ENCODE assay signal across 8 mouse cellular contexts in the genomic region with DNA sequence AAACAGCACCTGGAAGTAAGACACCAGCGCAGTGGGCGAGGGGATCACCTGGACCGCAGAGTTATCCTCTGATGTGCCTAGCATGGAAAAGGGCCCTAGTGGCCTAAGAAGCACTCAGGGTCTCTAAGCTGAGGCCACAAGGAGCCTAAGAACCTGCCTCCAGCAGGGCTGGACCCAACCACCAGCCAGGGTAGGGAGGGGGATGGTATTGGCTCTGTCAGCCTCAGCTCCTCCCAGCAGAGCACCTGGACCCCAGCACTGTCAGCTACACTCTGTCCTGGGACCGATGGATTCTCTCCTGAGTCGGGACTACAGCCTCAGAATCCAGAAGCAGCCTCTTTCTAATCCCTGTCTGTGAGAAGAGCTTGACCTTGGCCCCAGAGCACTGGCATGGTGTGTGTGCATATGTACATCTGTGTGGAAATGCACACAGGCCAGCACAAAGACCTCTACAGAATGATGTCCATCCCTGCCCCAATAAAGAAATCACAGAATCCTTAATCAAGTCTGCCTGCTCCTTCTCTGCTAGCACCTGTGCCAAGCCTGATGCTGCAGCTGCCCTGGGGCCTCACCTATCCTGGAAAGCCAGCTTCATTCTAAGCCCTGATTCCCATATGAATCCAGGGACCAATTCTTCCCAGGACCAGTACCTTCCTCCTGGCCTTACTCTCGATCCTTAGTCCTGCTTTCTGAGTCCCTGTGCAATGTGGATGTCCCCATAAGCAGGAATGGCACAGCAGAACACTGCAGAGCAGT. TPM values are rescaled to one million over a fixed set of nuclear protein-coding genes. Genes with fewer than 3 reads are reported as not detected.
DNase-seq lines count a peak whose midpoint lies in the region; ATAC-seq and TF ChIP-seq lines count a peak whose summit lies in the region.

No protein-coding gene starts in this region.

- H3K4me3 ChIP-seq in layer of hippocampus, adult 2 months: peak overlapping the region; percentile 46
- H3K4me3 ChIP-seq in forebrain, embryonic 12.5 days (replicated peaks): peak overlapping the region; percentile 80; the same call in 1 of the 2 replicates
- peak overlapping the region; percentile 87 for H3K4me3 ChIP-seq in hindbrain, embryonic 16.5 days (ENCODE audit: low read length)
- H3K4me3 ChIP-seq in neural tube, embryonic 12.5 days: no peak overlapping the region

- intact Hi-C loops in gastrocnemius, postnatal 14 days (cut with DNase I; ENCODE audit: low total_unique reads): no loop called here

- no peaks in the 10 kb centered on the region for H3K9me3 ChIP-seq in forebrain, embryonic 12.5 days
- H3K9me3 ChIP-seq in hindbrain, embryonic 16.5 days (ENCODE audit: control insufficient read depth, low read length): no peaks in the 10 kb centered on the region
- H3K9me3 ChIP-seq in neural tube, embryonic 12.5 days: no peaks in the 10 kb centered on the region

- H3K27me3 ChIP-seq in forebrain, embryonic 12.5 days: no peaks in the 10 kb centered on the region; the same call in 1 of the 2 replicates
- H3K27me3 ChIP-seq in hindbrain, embryonic 16.5 days (replicated peaks; ENCODE audit: control insufficient read depth, insufficient read depth, low read length): no peaks in the 10 kb centered on the region
- H3K27me3 ChIP-seq in neural tube, embryonic 12.5 days (replicated peaks): no peaks in the 10 kb centered on the region

- peaks cover 67% of the 10 kb centered on the region for H3K4me1 ChIP-seq in forebrain, embryonic 12.5 days
- H3K4me1 ChIP-seq in hindbrain, embryonic 16.5 days (ENCODE audit: control insufficient read depth, insufficient read depth, low read depth, low read length): peaks cover 78% of the 10 kb centered on the region
- H3K4me1 ChIP-seq in neural tube, embryonic 12.5 days: peaks cover 60% of the 10 kb centered on the region

- no peak for ATAC-seq in forebrain, embryonic 12.5 days (ENCODE audit: low FRiP score)
- ATAC-seq in hindbrain, embryonic 16.5 days: no peak
- no peak for ATAC-seq in neural tube, embryonic 12.5 days (ENCODE audit: low FRiP score, low read depth)

- peak overlapping the region; percentile 90 for H3K27ac ChIP-seq in layer of hippocampus, adult 2 months
- peak overlapping the region; percentile 89 for H3K27ac ChIP-seq in forebrain, embryonic 12.5 days
- H3K27ac ChIP-seq in hindbrain, embryonic 16.5 days (ENCODE audit: low read depth, low read length): peak overlapping the region; percentile 98
- H3K27ac ChIP-seq in neural tube, embryonic 12.5 days: no peak overlapping the region

- 49% methylated on average over 6 of the region's 6 CpGs for WGBS in forebrain, embryonic 12.5 days
- WGBS in hindbrain, embryonic 16.5 days: 56% methylated on average over 6 of the region's 6 CpGs
- 56% methylated on average over 6 of the region's 6 CpGs for WGBS in neural tube, embryonic 12.5 days

- peak overlapping the region; percentile 77; the same call in 1 of the 2 replicates for H3K4me2 ChIP-seq in forebrain, embryonic 12.5 days
- H3K4me2 ChIP-seq in hindbrain, embryonic 16.5 days (ENCODE audit: low read length): peak overlapping the region; percentile 96
- peak overlapping the region; percentile 83 for H3K4me2 ChIP-seq in neural tube, embryonic 12.5 days (replicated peaks)

- H3K9ac ChIP-seq in forebrain, embryonic 12.5 days: peak overlapping the region; percentile 91
- H3K9ac ChIP-seq in hindbrain, embryonic 16.5 days (ENCODE audit: low read depth, low read length): peak overlapping the region; percentile 99
- peak overlapping the region; percentile 88; the same call in 1 of the 2 replicates for H3K9ac ChIP-seq in neural tube, embryonic 12.5 days

- no peak for DNase-seq in layer of hippocampus, adult 2 months (ENCODE audit: low spot score in 2 of 2)
- DNase-seq in layer of hippocampus, adult 8-10 months (ENCODE audit: low spot score in 2 of 2): no peak
- no peak for DNase-seq in adrenal gland, postnatal 10 days
- DNase-seq in gastrocnemius, postnatal 14 days: no peak
- no peak for DNase-seq in thymus, postnatal 10 days (ENCODE audit: low spot score in 2 of 2)

- no peak for TF ChIP-seq CTCF in layer of hippocampus, adult 2 months (conservative IDR thresholded peaks at IDR 0.05)

- H3K36me3 ChIP-seq in forebrain, embryonic 12.5 days (replicated peaks): peaks cover 12% of the 10 kb centered on the region
- no peaks in the 10 kb centered on the region for H3K36me3 ChIP-seq in hindbrain, embryonic 16.5 days (ENCODE audit: control insufficient read depth, insufficient read depth, low read length)
- H3K36me3 ChIP-seq in neural tube, embryonic 12.5 days: peaks cover 11% of the 10 kb centered on the region

RNA-seq across cellular contexts. Expression of a gene that starts 1.2 kb away (rescaled TPM):
- 100 to 1,000 TPM; 210 TPM for total RNA-seq in layer of hippocampus, adult 2 months (2021)
- total RNA-seq in layer of hippocampus, adult 8-10 months (2022): 100 to 1,000 TPM; 209 to 246 (median 223) TPM
- polyA plus RNA-seq in forebrain, embryonic 12.5 days (2016; fragmentation: Nextera tagmentation; extraction: Ambion mirVana): 8.9 and 10.0 TPM in 2 replicates
- 26.4 and 28.8 TPM in 2 replicates for polyA plus RNA-seq in hindbrain, embryonic 16.5 days (2015; fragmentation: Nextera tagmentation; extraction: Ambion mirVana)
- 22.0 and 25.7 TPM in 2 replicates for polyA plus RNA-seq in neural tube, embryonic 12.5 days (2016; fragmentation: Nextera tagmentation; extraction: Ambion mirVana)
- 10 to 100 TPM; 28.3 to 38.3 TPM for total RNA-seq in adrenal gland, postnatal 10 days (2021)
- total RNA-seq in gastrocnemius, postnatal 14 days (2021): 10 to 100 TPM; 44.3 to 47.6 TPM

Comparison
In these comparisons a context has a peak if more than half of its experiments do, and no peak if none do; other contexts are left out.
1. RNA of a gene that starts 1.2 kb away (total RNA-seq): 209 to 246 TPM in layer of hippocampus, adult 8-10 months and 210 TPM in layer of hippocampus, adult 2 months; 44.3 to 47.6 TPM in gastrocnemius, postnatal 14 days and 28.3 to 38.3 TPM in adrenal gland, postnatal 10 days; every median in the first group is over 4 times any median in the second.
2. Peak in every context shown above with its lines, with median percentiles within 50 percentile points of each other: H3K4me2 ChIP-seq and H3K9ac ChIP-seq.